Mouse (Mus musculus) lung, postnatal 14 days (tissue): ENCODE results near the gene Adipor1.

ENCODE experiments used
- DNase-seq: peaks from one replicate; pipeline ENCODE4 v3.0.0; 2021

Gene Adipor1

GRCm38 (mm10) chr1:134415168-134415831 is at the start of gene Adipor1:
Gene Adipor1, plus strand, starts transcription at chr1:134415378.
- DNase-seq, result peak; percentile 97

- no peak for DNase-seq
These were observed 49.7 kb upstream of the Adipor1 start for GRCm38 (mm10) chr1:134365491-134365890.

- DNase-seq, result peak; percentile 82
These were observed 46.3 kb upstream of the Adipor1 start for GRCm38 (mm10) chr1:134368777-134369337.

- no peak for DNase-seq
These were observed 41.1 kb upstream of the Adipor1 start for GRCm38 (mm10) chr1:134374124-134374523.

GRCm38 (mm10) chr1:134381051-134381450 is 34.1 kb upstream of the Adipor1 start:
- DNase-seq, result no peak

- peak; percentile 9 for DNase-seq
These were observed 33.2 kb upstream of the Adipor1 start for GRCm38 (mm10) chr1:134381795-134382625.

- DNase-seq, result no peak
These were observed 30.6 kb upstream of the Adipor1 start for GRCm38 (mm10) chr1:134384581-134384980.

- DNase-seq, result no peak
These were observed 30.0 kb upstream of the Adipor1 start for GRCm38 (mm10) chr1:134385176-134385575.

- no peak for DNase-seq
These were observed 29.5 kb upstream of the Adipor1 start, which contains the start of gene 4933406M09Rik for GRCm38 (mm10) chr1:134385666-134386065. Gene 4933406M09Rik, plus strand, starts transcription at chr1:134385940.

- no peak for DNase-seq
These were observed 21.4 kb upstream of the Adipor1 start for GRCm38 (mm10) chr1:134393827-134394226.

- no peak for DNase-seq
These were observed 17.0 kb upstream of the Adipor1 start for GRCm38 (mm10) chr1:134398210-134398609.

GRCm38 (mm10) chr1:134399735-134400134 is 15.4 kb upstream of the Adipor1 start:
- DNase-seq, result no peak

- peak; percentile 79 for DNase-seq
These were observed 9.4 kb upstream of the Adipor1 start, which contains the start of gene Cyb5r1 for GRCm38 (mm10) chr1:134405509-134406413. Gene Cyb5r1, plus strand, starts transcription at chr1:134405559.

- DNase-seq, result no peak
These were observed 8.8 kb upstream of the Adipor1 start for GRCm38 (mm10) chr1:134406414-134406771.

GRCm38 (mm10) chr1:134408080-134408479 is 7.1 kb upstream of the Adipor1 start:
- DNase-seq, result no peak

GRCm38 (mm10) chr1:134411706-134412629 is 3.2 kb upstream of the Adipor1 start:
- DNase-seq, result no peak

GRCm38 (mm10) chr1:134414038-134414437 is 1.1 kb upstream of the Adipor1 start:
- DNase-seq, result no peak

- DNase-seq, result no peak
These were observed 544 bp upstream of the Adipor1 start for GRCm38 (mm10) chr1:134414501-134415167.

GRCm38 (mm10) chr1:134418414-134418975 is 3.3 kb downstream of the Adipor1 start:
- DNase-seq, result no peak

GRCm38 (mm10) chr1:134419176-134419575 is 4.0 kb downstream of the Adipor1 start:
- DNase-seq, result no peak
